Mouse (Mus musculus): Measurements from ENCODE around the gene Trpc1.

Trpc1 gene

GRCm38 (mm10) chr9:95697808-95698207 is 52.4 kb downstream of the Trpc1 start:
- peak; percentile 4 for DNase-seq (ENCODE audit: low read depth, low spot score)

GRCm38 (mm10) chr9:95696581-95696980 is 53.6 kb downstream of the Trpc1 start:
- no peak for DNase-seq (ENCODE audit: low read depth, low spot score)

GRCm38 (mm10) chr9:95695023-95695422 is 55.2 kb downstream of the Trpc1 start:
- DNase-seq (ENCODE audit: low read depth, low spot score): no peak

- no peak for DNase-seq (ENCODE audit: low read depth, low spot score)
Measured at GRCm38 (mm10) chr9:95694526-95694925, 55.6 kb downstream of the Trpc1 start.

GRCm38 (mm10) chr9:95693528-95694100 is 56.6 kb downstream of the Trpc1 start:
- no peak for DNase-seq (ENCODE audit: low read depth, low spot score)

GRCm38 (mm10) chr9:95692823-95693222 is 57.4 kb downstream of the Trpc1 start:
- DNase-seq (ENCODE audit: low read depth, low spot score): no peak

GRCm38 (mm10) chr9:95688064-95688463 is 62.1 kb downstream of the Trpc1 start:
- DNase-seq (ENCODE audit: low read depth, low spot score): no peak

- DNase-seq (ENCODE audit: low read depth, low spot score): no peak
Measured at GRCm38 (mm10) chr9:95685660-95686440, 64.3 kb downstream of the Trpc1 start.

GRCm38 (mm10) chr9:95680691-95681090 is 69.5 kb downstream of the Trpc1 start:
- DNase-seq (ENCODE audit: low read depth, low spot score): no peak

- DNase-seq (ENCODE audit: low read depth, low spot score): no peak
Measured at GRCm38 (mm10) chr9:95679966-95680365, 70.2 kb downstream of the Trpc1 start.

- DNase-seq (ENCODE audit: low read depth, low spot score): no peak
Measured at GRCm38 (mm10) chr9:95676021-95676420, 74.2 kb downstream of the Trpc1 start.

GRCm38 (mm10) chr9:95675064-95675699 is 75.0 kb downstream of the Trpc1 start:
- DNase-seq (ENCODE audit: low read depth, low spot score): no peak

- no peak for DNase-seq (ENCODE audit: low read depth, low spot score)
Measured at GRCm38 (mm10) chr9:95672760-95673159, 77.4 kb downstream of the Trpc1 start.

- no peak for DNase-seq (ENCODE audit: low read depth, low spot score)
Measured at GRCm38 (mm10) chr9:95672331-95672730, 77.8 kb downstream of the Trpc1 start.

GRCm38 (mm10) chr9:95668306-95668705 is 81.9 kb downstream of the Trpc1 start:
- DNase-seq (ENCODE audit: low read depth, low spot score): no peak

- no peak for DNase-seq (ENCODE audit: low read depth, low spot score)
Measured at GRCm38 (mm10) chr9:95667836-95668235, 82.3 kb downstream of the Trpc1 start.

GRCm38 (mm10) chr9:95665835-95666234 is 84.3 kb downstream of the Trpc1 start:
- DNase-seq (ENCODE audit: low read depth, low spot score): no peak

GRCm38 (mm10) chr9:95664290-95664989 is 85.7 kb downstream of the Trpc1 start:
- DNase-seq (ENCODE audit: low read depth, low spot score): no peak

GRCm38 (mm10) chr9:95657941-95658340 is 92.2 kb downstream of the Trpc1 start:
- DNase-seq (ENCODE audit: low read depth, low spot score): no peak
